Mouse (Mus musculus) G1E (cell line): ENCODE results near the gene Ank3.

Experiments
- CTCF ChIP-seq: IDR thresholded peaks from 2 replicates; pipeline ENCODE4 v1.5.1; 2012; ENCODE audit warnings: low read depth, low read length, inconsistent platforms, mixed read lengths
- TAL1 ChIP-seq: conservative IDR thresholded peaks from 2 replicates; pipeline ENCODE4 v1.6.1; 2012; ENCODE audit warnings: low read depth, low read length, inconsistent platforms, mixed read lengths

- no peak for TF ChIP-seq TAL1
- TF ChIP-seq CTCF = no peak
Measured at GRCm38 (mm10) chr10:69689096-69689495, 290.5 kb downstream of the Ank3 start.
